Mouse (Mus musculus) forebrain, embryonic 15.5 days (tissue): Measurements from ENCODE around the gene Cd36. TPM values are rescaled to one million over a fixed set of nuclear protein-coding genes. Genes with fewer than 3 reads are reported as not detected.

Experiments
- ATAC-seq: fragments of 200-750 bp; cut with Nextera tagmentation; replicated peaks from 2 replicates; pipeline ENCODE4 v1.8.0; 2017; ENCODE audit warnings: mild to moderate bottlenecking, moderate TSS enrichment, moderate library complexity
- H3K27ac ChIP-seq: fragments of 300-500 bp; sonication (generic); replicated peaks from 2 replicates; pipeline ENCODE4 v1.5.1; 2015; ENCODE audit warnings: mild to moderate bottlenecking, inconsistent platforms
- H3K27me3 ChIP-seq: fragments of 300-500 bp; sonication (generic); 2 replicates; pipeline ENCODE4 v1.6.1; 2015; ENCODE audit warnings: inconsistent platforms
- H3K36me3 ChIP-seq: fragments of 300-500 bp; sonication (generic); 2 replicates; pipeline ENCODE4 v1.6.1; 2015; ENCODE audit warnings: mild to moderate bottlenecking, inconsistent platforms
- H3K4me1 ChIP-seq: fragments of 300-500 bp; sonication (generic); 2 replicates; pipeline ENCODE4 v1.6.1; 2015; ENCODE audit warnings: inconsistent platforms
- H3K4me2 ChIP-seq: fragments of 300-500 bp; sonication (generic); replicated peaks from 2 replicates; pipeline ENCODE4 v1.6.1; 2015; ENCODE audit warnings: mild to moderate bottlenecking, inconsistent platforms
- H3K4me3 ChIP-seq: fragments of 300-500 bp; sonication (generic); 2 replicates; pipeline ENCODE4 v1.5.1; 2015; ENCODE audit warnings: mild to moderate bottlenecking, inconsistent platforms
- H3K9ac ChIP-seq: fragments of 300-500 bp; sonication (generic); replicated peaks from 2 replicates; pipeline ENCODE4 v1.6.1; 2015; ENCODE audit warnings: mild to moderate bottlenecking, inconsistent platforms
- H3K9me3 ChIP-seq: fragments of 300-500 bp; sonication (generic); 2 replicates; pipeline ENCODE4 v1.6.1; 2016; ENCODE audit warnings: inconsistent platforms
- WGBS: fragments of 180-500 bp; shearing (Covaris S2); methylation state at CpG from one replicate; pipeline ENCODE4 v1.1.7; 2015; ENCODE audit warnings: mixed read lengths; 5-methylcytosine and 5-hydroxymethylcytosine counted together
- polyA plus RNA-seq: library from polyadenylated mRNA; unstranded; fragments of >200 nt; fragmentation: Nextera tagmentation; extraction: Ambion mirVana; gene quantifications from 2 replicates; pipeline ENCODE4 v1.2.1, GENCODE M21; 2015

The Cd36 gene
- polyA plus RNA-seq, 1 experiment from 2014 or later = 0.66 TPM

DNA sequence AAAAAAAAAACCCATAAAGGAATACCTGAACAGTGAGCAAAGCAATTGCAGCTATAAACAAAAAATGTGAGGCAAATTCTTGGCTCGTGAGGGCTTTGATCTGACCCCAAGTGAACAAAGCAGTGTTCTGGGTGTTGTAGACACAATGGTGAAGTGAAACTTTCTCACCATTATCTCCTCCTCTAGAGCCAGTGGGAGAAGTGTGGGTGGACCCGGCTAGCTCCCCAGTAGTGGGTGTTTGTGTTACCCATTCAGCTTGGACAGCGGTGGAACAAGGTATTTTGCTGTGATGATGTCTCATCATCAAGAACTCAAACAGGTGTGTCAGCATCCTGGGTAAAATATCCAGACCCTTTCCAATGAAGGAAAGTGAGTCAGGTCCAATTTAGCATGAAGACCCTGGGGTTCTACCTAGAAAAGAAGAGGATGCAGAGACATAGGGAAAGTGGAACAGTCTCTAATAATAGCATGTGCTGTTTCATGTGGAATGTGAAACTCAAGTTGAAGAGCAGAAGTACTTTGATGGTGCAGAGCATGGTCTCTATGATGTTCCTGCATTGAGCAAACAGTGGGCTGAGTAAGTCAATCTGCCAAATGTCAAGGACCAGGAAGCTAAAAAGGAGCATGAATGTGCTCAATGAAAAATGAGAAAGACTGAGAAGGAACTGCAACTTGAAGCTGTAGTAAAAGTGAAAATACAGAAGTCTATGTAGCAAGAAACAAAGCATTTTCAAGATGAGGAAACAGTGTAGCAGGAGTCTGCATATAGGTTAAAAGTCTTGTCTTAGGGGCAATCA, 34.3 kb downstream of the Cd36 start:
- Histone ChIP-seq H3K27ac (no peak overlapping the region), H3K36me3 (no peaks in the 10 kb centered on the region), H3K4me3 (no peak overlapping the region), H3K4me1 (no peaks in the 10 kb centered on the region), H3K4me2 (no peak overlapping the region), H3K27me3 (no peaks in the 10 kb centered on the region), H3K9me3 (no peaks in the 10 kb centered on the region), H3K9ac (no peak overlapping the region)
- WGBS = 90% methylated on average over 3 of the region's 3 CpGs
- ATAC-seq = no peak

DNA sequence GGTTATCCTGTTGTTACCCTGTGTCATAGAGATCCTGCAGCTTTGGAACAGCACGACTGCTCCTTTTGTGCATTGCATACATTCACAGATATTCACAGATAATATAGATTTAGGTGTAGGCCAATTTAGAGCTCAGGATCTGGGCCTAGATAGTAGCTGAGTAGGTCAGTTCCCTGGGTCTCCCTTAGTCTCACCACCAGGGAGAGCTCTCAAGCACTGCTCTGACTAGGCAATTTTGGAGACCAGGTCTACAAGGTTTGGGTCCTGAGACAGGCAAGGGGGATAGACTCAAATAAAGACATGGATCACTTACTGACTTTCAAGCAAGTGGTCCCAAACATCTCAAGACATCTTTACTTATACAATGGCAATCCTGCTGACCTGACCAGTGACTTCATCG, 38.0 kb downstream of the Cd36 start:
- Histone ChIP-seq H3K4me2 (no peak overlapping the region), H3K9me3 (no peaks in the 10 kb centered on the region), H3K9ac (no peak overlapping the region), H3K4me3 (no peak overlapping the region), H3K27me3 (no peaks in the 10 kb centered on the region), H3K4me1 (no peaks in the 10 kb centered on the region), H3K36me3 (no peaks in the 10 kb centered on the region), H3K27ac (no peak overlapping the region)
- WGBS = 90% methylated on average over 2 of the region's 2 CpGs
- no peak for ATAC-seq

DNA sequence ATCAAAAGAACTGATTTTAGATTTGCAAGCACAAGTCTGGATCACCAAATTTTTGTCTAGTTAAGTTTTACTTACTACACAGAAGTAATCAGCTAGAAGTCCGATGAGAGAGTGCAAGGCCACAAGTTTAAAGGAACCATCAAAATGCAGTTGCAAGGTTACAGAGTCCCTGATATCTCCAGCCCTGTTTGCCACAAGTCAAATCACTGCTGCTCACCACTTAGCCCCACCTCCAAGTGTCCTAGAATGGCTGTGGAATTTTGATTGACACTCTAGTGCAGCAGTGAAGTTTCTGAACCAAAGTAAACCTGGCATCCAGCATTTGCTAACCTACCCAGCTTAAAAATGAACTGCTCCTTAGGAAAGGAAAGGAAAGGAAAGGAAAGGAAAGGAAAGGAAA, 39.0 kb downstream of the Cd36 start:
- Histone ChIP-seq H3K27ac (no peak overlapping the region), H3K36me3 (no peaks in the 10 kb centered on the region), H3K27me3 (no peaks in the 10 kb centered on the region), H3K4me1 (no peaks in the 10 kb centered on the region), H3K9ac (no peak overlapping the region), H3K4me2 (no peak overlapping the region), H3K4me3 (no peak overlapping the region), H3K9me3 (no peaks in the 10 kb centered on the region)
- WGBS = 78% methylated on average over 1 of the region's 1 CpGs
- no peak for ATAC-seq

DNA sequence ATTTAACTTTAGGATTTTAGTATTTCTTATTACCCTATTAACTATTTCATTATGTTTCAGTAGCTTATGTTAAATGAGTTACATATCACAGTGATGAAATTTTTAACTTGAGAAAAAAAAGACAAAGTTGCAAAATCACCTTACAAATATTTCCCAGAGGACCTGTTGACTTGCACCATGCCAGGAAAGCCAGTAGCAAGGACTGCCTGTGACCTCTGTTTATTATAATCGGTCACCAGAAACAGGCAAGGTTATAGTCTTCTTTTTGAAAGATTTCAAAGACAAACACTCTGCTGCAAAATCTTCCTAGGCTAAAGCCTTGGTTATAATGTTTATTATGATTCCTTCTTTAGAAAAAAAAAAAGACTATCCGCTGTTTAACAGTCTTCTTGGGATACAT, 39.9 kb downstream of the Cd36 start:
- Histone ChIP-seq H3K9me3 (no peaks in the 10 kb centered on the region), H3K4me2 (no peak overlapping the region), H3K4me1 (no peaks in the 10 kb centered on the region), H3K36me3 (no peaks in the 10 kb centered on the region), H3K27me3 (no peaks in the 10 kb centered on the region), H3K9ac (no peak overlapping the region), H3K4me3 (no peak overlapping the region), H3K27ac (no peak overlapping the region)
- WGBS = 92% methylated on average over 2 of the region's 2 CpGs
- ATAC-seq = no peak

DNA sequence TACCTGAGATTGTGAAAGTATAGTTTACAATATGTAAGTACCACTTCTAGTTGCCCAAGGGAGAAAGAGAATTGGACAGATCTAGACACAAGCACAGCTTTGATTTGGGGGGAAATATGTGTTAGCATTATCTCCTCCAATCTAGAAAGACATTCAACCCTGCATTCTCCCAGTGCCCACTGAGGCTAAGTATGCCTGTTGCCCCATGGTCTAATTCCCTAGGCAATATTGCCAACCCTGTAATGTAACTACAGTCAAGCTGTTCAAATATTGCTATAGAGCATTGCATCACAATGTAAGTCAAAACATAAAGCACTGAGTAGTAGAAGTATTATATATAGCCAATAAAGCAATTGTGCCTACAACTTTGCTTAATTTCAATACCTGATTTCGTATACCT, 40.3 kb downstream of the Cd36 start:
- Histone ChIP-seq H3K4me2 (no peak overlapping the region), H3K36me3 (no peaks in the 10 kb centered on the region), H3K4me3 (no peak overlapping the region), H3K4me1 (no peaks in the 10 kb centered on the region), H3K9me3 (no peaks in the 10 kb centered on the region), H3K27me3 (no peaks in the 10 kb centered on the region), H3K27ac (no peak overlapping the region), H3K9ac (no peak overlapping the region)
- WGBS = 91% methylated on average over 1 of the region's 1 CpGs
- no peak for ATAC-seq

DNA sequence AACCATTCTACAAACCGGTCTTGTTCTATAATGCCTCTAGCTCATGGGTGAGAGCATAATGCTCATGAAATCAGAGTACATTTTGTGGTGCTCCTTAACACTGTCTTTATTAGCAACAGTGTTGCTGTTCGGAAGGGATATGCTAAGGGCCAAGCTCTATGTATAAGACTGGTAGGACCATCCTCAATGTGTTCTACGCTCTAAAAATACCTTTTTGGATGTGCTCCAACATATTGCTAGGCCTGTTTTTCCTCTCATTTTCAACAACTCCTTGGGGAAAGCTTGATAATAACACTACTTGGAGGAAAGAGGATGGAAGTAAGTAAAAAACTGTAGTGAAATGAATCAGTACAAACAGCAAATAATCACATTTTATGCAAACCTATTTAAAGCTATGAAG, 44.7 kb downstream of the Cd36 start:
- 87% methylated on average over 3 of the region's 3 CpGs for WGBS
- Histone ChIP-seq H3K27ac (no peak overlapping the region), H3K4me2 (no peak overlapping the region)

DNA sequence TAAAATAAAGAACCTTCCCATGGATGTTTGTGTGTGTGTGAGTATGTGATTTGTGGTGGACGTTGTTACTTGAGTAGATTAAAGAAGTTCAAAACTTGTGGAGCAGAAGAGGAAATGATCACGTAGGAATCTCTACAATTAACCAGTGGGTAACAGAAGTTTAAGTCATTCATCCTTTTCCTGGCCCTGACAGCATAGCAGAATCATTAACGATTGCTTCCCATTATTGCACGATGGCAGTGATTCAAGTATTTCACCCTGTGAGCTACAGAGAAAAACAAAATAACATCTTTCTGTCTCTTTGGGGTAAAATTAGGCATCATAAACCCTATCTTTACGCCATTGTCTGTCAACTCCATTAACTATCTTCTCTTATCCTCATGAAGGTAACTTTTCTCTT, 45.3 kb downstream of the Cd36 start:
- H3K27me3 ChIP-seq = no peaks in the 10 kb centered on the region
- no peak overlapping the region for H3K4me3 ChIP-seq
- no peaks in the 10 kb centered on the region for H3K9me3 ChIP-seq
- WGBS = 61% methylated on average over 5 of the region's 5 CpGs
- no peaks in the 10 kb centered on the region for H3K36me3 ChIP-seq
- no peak for ATAC-seq
- H3K4me2 ChIP-seq = no peak overlapping the region
- no peaks in the 10 kb centered on the region for H3K4me1 ChIP-seq
- H3K27ac ChIP-seq = no peak overlapping the region
- no peak overlapping the region for H3K9ac ChIP-seq

More for the DNA sequence above, 44.7 kb downstream of the Cd36 start:
- ATAC-seq = no peak
- H3K36me3 ChIP-seq = no peaks in the 10 kb centered on the region
- H3K4me1 ChIP-seq = no peaks in the 10 kb centered on the region
- no peak overlapping the region for H3K9ac ChIP-seq
- no peaks in the 10 kb centered on the region for H3K27me3 ChIP-seq
- no peaks in the 10 kb centered on the region for H3K9me3 ChIP-seq
- H3K4me3 ChIP-seq = no peak overlapping the region

DNA sequence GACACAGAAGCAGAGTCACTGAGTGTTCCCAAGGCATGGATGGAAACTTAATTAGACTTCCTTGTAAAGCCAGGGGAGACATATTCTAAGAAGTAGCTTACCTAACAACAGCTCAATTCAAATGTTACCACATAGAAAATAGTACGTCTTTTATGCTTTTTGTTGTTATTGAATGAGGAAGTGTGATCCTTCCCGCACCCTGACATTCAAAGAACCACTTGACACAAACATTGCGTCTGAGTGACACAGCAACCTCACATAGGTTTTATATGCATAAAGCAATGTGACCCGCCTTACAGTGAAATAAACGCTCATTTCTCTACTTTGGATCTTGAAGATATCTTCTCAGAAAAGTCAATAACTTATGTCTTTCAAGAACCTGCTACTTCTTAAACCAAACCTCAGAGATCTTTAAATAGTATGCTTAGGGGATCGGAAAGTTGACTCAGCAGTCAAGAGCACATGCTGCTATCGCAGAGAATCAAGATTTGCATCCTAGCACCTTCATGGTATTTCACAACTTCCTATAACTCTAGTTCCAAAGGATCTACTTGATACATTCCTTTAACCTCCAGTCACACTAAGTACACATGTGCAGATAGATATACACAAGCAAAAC, 46.4 kb downstream of the Cd36 start:
- Histone ChIP-seq H3K4me2 (no peak overlapping the region), H3K27me3 (no peaks in the 10 kb centered on the region), H3K27ac (no peak overlapping the region), H3K4me1 (no peaks in the 10 kb centered on the region), H3K9ac (no peak overlapping the region), H3K9me3 (no peaks in the 10 kb centered on the region), H3K36me3 (no peaks in the 10 kb centered on the region), H3K4me3 (no peak overlapping the region)
- no peak for ATAC-seq
- WGBS = 84% methylated on average over 7 of the region's 7 CpGs

DNA sequence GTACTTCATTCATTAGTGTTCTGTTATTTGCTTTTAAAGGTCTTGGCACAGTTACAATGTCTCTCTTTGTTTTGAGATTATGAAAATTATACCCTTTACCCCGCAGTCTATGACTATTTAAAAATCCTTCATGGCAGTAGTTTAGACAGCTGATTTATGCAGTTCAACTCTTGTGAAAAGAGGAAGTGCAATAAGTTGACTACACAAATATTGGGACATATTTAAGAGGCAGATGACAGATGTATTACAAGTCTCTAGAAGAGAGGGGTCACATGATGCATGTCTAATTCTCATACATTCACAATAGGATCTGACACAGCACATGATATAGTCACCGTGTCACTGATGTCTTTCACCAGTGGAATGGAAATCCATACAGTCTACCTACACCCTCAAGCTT, 49.1 kb downstream of the Cd36 start:
- Histone ChIP-seq H3K27ac (no peak overlapping the region), H3K4me3 (no peak overlapping the region), H3K9me3 (no peaks in the 10 kb centered on the region), H3K4me1 (no peaks in the 10 kb centered on the region), H3K36me3 (no peaks in the 10 kb centered on the region), H3K27me3 (no peaks in the 10 kb centered on the region), H3K9ac (no peak overlapping the region), H3K4me2 (no peak overlapping the region)
- 74% methylated on average over 2 of the region's 2 CpGs for WGBS
- ATAC-seq = no peak

DNA sequence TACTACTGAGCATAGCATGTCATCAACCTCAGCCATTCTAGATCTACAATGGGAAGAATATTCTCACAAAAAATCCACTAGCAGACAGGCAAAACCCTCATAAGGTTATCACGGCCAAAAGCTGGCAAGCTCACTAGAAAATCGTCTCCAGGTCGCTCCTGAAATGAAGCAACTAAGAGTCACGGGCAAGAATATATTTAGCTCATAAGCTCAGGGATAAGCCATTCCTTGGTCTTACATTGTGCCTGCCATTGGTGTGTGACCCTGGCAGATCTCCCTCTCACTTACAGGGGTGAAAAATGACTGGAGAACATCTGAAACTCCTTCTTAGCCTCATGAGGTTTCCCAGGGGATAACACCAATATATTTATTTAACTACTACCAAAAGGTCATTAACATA, 52.2 kb downstream of the Cd36 start:
- WGBS = 88% methylated on average over 4 of the region's 4 CpGs
- no peak overlapping the region for H3K4me3 ChIP-seq
- H3K4me1 ChIP-seq = no peaks in the 10 kb centered on the region
- no peak overlapping the region for H3K4me2 ChIP-seq
- no peaks in the 10 kb centered on the region for H3K36me3 ChIP-seq
- ATAC-seq = no peak
- no peak overlapping the region for H3K27ac ChIP-seq
- no peaks in the 10 kb centered on the region for H3K27me3 ChIP-seq
- H3K9me3 ChIP-seq = no peaks in the 10 kb centered on the region
- H3K9ac ChIP-seq = no peak overlapping the region

DNA sequence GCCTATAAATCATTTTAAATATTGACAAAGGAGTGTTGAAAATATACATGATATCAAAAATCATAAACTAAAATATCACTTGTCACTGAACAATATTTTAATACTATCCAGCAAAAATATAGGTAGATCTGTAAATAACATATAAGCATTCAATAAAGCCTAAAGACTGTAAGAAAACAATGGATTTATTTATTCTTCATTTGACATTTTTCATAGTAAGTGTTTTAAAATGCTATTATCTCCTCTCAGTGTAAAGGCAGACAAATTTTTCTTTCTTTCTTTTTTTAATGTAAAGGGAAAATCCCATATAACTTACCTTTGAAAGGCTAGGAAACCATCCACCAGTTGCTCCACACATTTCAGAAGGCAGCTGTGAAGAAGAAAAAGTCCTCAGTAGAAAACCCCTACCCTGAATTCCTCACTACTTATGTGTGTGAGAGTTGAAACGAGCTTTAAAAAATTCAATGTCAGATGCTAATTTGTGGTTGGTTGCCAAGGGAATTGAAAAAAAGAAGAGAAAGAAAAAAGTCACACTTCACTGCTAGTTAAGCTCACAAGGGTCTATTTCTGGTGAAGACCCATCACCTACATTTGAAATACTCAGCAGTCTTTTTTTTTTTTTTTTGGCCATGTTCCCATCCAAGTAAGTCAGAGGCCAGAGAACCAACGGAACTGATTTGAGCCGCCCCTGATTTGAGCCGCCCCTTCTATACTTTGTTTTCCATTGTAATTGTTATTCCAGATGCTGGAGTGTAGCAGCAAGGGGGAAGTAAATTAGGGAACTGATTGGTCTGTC, 53.1 kb downstream of the Cd36 start:
- ATAC-seq = no peak
- no peaks in the 10 kb centered on the region for H3K27me3 ChIP-seq
- H3K4me3 ChIP-seq = no peak overlapping the region
- 22% methylated on average over 4 of the region's 4 CpGs for WGBS
- H3K4me2 ChIP-seq = no peak overlapping the region
- H3K27ac ChIP-seq = no peak overlapping the region
- H3K9ac ChIP-seq = no peak overlapping the region
- H3K36me3 ChIP-seq = no peaks in the 10 kb centered on the region
- H3K9me3 ChIP-seq = no peaks in the 10 kb centered on the region
- H3K4me1 ChIP-seq = no peaks in the 10 kb centered on the region

DNA sequence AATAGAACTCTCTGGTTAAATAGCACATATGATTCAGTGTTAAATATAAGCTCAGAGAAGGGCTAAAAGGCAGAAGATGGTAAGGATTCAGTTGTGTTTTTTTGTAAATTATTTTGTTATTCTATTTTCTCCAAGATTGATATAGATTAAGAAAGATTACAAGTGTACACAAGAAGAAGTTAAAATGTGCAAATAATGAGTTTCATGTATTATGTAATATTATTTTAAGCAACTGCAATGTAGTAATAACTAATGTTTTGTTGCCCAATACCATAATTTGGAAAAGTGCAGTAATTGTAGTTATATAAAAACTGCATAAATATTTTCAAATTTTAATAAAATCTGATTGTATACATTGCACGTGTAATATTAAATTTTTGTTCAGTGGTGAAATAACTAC, 54.8 kb downstream of the Cd36 start:
- Histone ChIP-seq H3K4me3 (no peak overlapping the region), H3K36me3 (no peaks in the 10 kb centered on the region), H3K27me3 (no peaks in the 10 kb centered on the region), H3K4me2 (no peak overlapping the region), H3K9ac (no peak overlapping the region), H3K4me1 (no peaks in the 10 kb centered on the region), H3K27ac (no peak overlapping the region), H3K9me3 (no peaks in the 10 kb centered on the region)
- 93% methylated on average over 1 of the region's 1 CpGs for WGBS
- no peak for ATAC-seq
